Mouse (Mus musculus) hindbrain, postnatal 0 days (tissue): ENCODE data around the gene Idh3b. TPM values are rescaled to one million over a fixed set of nuclear protein-coding genes. Genes with fewer than 3 reads are reported as not detected.

Source experiments
- ATAC-seq: fragments of 200-750 bp; cut with Nextera tagmentation; 2 replicates; pipeline ENCODE4 v1.8.0; 2017; ENCODE audit warnings: mild to moderate bottlenecking, moderate TSS enrichment, moderate library complexity
- DNase-seq: peaks from one replicate; pipeline ENCODE4 v3.0.0-alpha.2; 2015; ENCODE audit warnings: low spot score
- H3K27ac ChIP-seq: fragments of 300-500 bp; sonication (generic); 2 replicates; pipeline ENCODE4 v1.5.1; 2014; ENCODE audit warnings: mild to moderate bottlenecking
- H3K27me3 ChIP-seq: fragments of 300-500 bp; sonication (generic); 2 replicates; pipeline ENCODE4 v1.6.1; 2014; ENCODE audit warnings: low read length, mixed read lengths; ENCODE audit not compliant: insufficient read depth
- H3K36me3 ChIP-seq: fragments of 300-500 bp; sonication (generic); 2 replicates; pipeline ENCODE4 v1.6.1; 2014; ENCODE audit warnings: low read length, mixed read lengths; ENCODE audit not compliant: insufficient read depth
- H3K4me1 ChIP-seq: fragments of 300-500 bp; sonication (generic); 2 replicates; pipeline ENCODE4 v1.6.1; 2014; ENCODE audit warnings: antibody characterized with exemption, low read length, mixed read lengths; ENCODE audit not compliant: insufficient read depth
- H3K4me2 ChIP-seq: fragments of 300-500 bp; sonication (generic); 2 replicates; pipeline ENCODE4 v1.6.1; 2014; ENCODE audit warnings: low read depth, mild to moderate bottlenecking, low read length, moderate library complexity, mixed read lengths
- H3K4me3 ChIP-seq: fragments of 300-500 bp; sonication (generic); 2 replicates; pipeline ENCODE4 v1.5.1; 2014; ENCODE audit warnings: low read length
- H3K9ac ChIP-seq: fragments of 300-500 bp; sonication (generic); replicated peaks from 2 replicates; pipeline ENCODE4 v1.6.1; 2014; ENCODE audit warnings: mild to moderate bottlenecking, low read length, moderate library complexity, mixed read lengths
- H3K9me3 ChIP-seq: fragments of 300-500 bp; sonication (generic); 2 replicates; pipeline ENCODE4 v1.6.1; 2016; ENCODE audit warnings: low read length, mixed read lengths
- CTCF ChIP-seq: IDR thresholded peaks from 2 replicates; pipeline ENCODE4 v1.5.1; 2016; ENCODE audit warnings: antibody characterized with exemption, control low read depth, low read depth
- WGBS: fragments of 180-500 bp; shearing (Covaris S2); extraction: QIAGEN DNeasy Blood & Tissue Kit; methylation state at CpG from one replicate; pipeline ENCODE4 v1.1.7; 2014; 5-methylcytosine and 5-hydroxymethylcytosine counted together
- polyA plus RNA-seq: library from polyadenylated mRNA; unstranded; fragments of >200 nt; fragmentation: Nextera tagmentation; extraction: Ambion mirVana; gene quantifications from 2 replicates; pipeline ENCODE4 v1.2.1, GENCODE M21; 2015
- total RNA-seq: library from RNA; depleted of rRNA; stranded (reverse); fragments of >200 nt; gene quantifications from 2 replicates; pipeline ENCODE4 v1.2.3, GENCODE M21; 2014; rRNA removed

The Idh3b gene
- total and polyA plus RNA-seq, 2 experiments from 2014 or later = 161 to 215 TPM

DNA sequence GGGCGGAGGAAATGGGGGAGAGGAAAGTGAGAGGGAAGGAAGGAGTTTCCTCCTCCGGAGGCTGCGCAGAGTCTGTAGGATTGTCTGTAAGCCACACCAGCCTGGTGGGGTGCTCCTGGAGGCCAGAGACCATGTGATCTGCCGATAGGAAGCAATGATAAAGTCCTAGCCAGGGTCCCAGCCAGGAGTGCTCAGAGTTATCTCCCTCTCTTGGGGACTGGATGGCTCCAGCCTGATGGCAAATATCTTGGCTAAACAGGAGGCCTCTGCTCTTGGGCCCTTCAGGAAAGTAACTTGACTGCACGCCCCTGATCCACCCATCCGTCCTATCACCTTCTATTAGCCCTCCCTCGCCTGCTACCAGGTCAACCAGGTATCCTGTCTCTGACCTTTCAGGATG, 36.1 kb downstream of the Idh3b start:
- Histone ChIP-seq H3K4me1 (no peaks in the 10 kb centered on the region), H3K4me2 (no peak overlapping the region), H3K9ac (no peak overlapping the region), H3K9me3 (no peaks in the 10 kb centered on the region), H3K27me3 (no peaks in the 10 kb centered on the region), H3K4me3 (no peak overlapping the region), H3K27ac (no peak overlapping the region), H3K36me3 (no peaks in the 10 kb centered on the region)
- TF ChIP-seq CTCF = no peak
- no peak for DNase-seq
- WGBS = 85% methylated on average over 7 of the region's 7 CpGs
- no peak for ATAC-seq

DNA sequence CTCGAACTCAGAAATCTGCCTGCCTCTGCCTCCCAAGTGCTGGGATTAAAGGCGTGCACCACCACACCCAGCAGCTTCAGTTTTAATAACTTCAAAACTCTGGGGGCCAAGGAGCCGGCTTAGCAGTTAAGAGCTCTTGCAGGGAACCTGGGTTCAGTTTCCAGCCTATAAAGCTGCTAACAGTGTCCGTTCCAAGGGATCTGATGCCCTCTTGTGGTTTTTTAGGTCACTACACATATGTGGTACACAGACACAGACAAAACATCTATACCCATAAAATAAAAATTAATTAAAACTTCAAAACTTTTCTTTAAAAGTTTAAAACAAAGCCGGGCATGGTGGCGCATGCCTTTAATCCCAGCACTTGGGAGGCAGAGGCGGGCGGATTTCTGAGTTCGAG, 37.4 kb downstream of the Idh3b start:
- Histone ChIP-seq H3K4me2 (no peak overlapping the region), H3K4me3 (no peak overlapping the region), H3K9ac (no peak overlapping the region), H3K36me3 (no peaks in the 10 kb centered on the region), H3K4me1 (no peaks in the 10 kb centered on the region), H3K9me3 (no peaks in the 10 kb centered on the region), H3K27ac (no peak overlapping the region), H3K27me3 (no peaks in the 10 kb centered on the region)
- peak; percentile 61 for TF ChIP-seq CTCF
- DNase-seq (peak; percentile 66), ATAC-seq (0 out of 2 replicates have a peak, but pooled peaks have one; percentile 29)
- 43% methylated on average over 9 of the region's 9 CpGs for WGBS

Other genes with a start within 250 kb of the Idh3b start
- gene Tgm6, start 172.1 kb downstream of the Idh3b start, total RNA-seq = 0.04 and 0.16 TPM in 2 replicates
- gene Tgm6, start 172.1 kb downstream of the Idh3b start, polyA plus RNA-seq = 0.14 TPM in 1 of 2 replicates, not detected in the other
- 306 and 339 TPM in 2 replicates for gene Snrpb, start 105.1 kb downstream of the Idh3b start, total RNA-seq
- gene Snrpb, start 105.1 kb downstream of the Idh3b start, polyA plus RNA-seq = 300 and 302 TPM in 2 replicates
- gene Tmc2, start 89.4 kb downstream of the Idh3b start, total RNA-seq = not detected in 2 replicates
- gene Tmc2, start 89.4 kb downstream of the Idh3b start, polyA plus RNA-seq = not detected in 2 replicates
- gene Nop56, start 10.1 kb downstream of the Idh3b start, total RNA-seq = 109 and 118 TPM in 2 replicates
- 258 and 268 TPM in 2 replicates for gene Nop56, start 10.1 kb downstream of the Idh3b start, polyA plus RNA-seq
- gene Ebf4, start 10.6 kb upstream of the Idh3b start, total RNA-seq = 18.7 and 19.3 TPM in 2 replicates
- 5.4 TPM in 2 replicates for gene Ebf4, start 10.6 kb upstream of the Idh3b start, polyA plus RNA-seq
- gene Cpxm1, start 113.0 kb upstream of the Idh3b start, total RNA-seq = 28.2 and 36.5 TPM in 2 replicates
- 31.9 and 32.9 TPM in 2 replicates for gene Cpxm1, start 113.0 kb upstream of the Idh3b start, polyA plus RNA-seq
- not detected in 2 replicates for gene Gm28372, start 120.7 kb upstream of the Idh3b start, total RNA-seq
- gene Gm28372, start 120.7 kb upstream of the Idh3b start, polyA plus RNA-seq = 0.20 TPM in 2 replicates
- not detected in 2 replicates for gene 1700020A23Rik, start 120.7 kb upstream of the Idh3b start, total RNA-seq
- gene 1700020A23Rik, start 120.7 kb upstream of the Idh3b start, polyA plus RNA-seq = 0.49 TPM in 1 of 2 replicates, not detected in the other
- not detected in 2 replicates for gene Tmem239, start 121.9 kb upstream of the Idh3b start, total RNA-seq
- gene Tmem239, start 121.9 kb upstream of the Idh3b start, polyA plus RNA-seq = not detected in 2 replicates
- 50.4 and 63.3 TPM in 2 replicates for gene Vps16, start 139.8 kb upstream of the Idh3b start, total RNA-seq
- 89.5 and 94.0 TPM in 2 replicates for gene Vps16, start 139.8 kb upstream of the Idh3b start, polyA plus RNA-seq
- 19.5 and 20.4 TPM in 2 replicates for gene Pced1a, start 140.2 kb upstream of the Idh3b start, total RNA-seq
- 10.3 and 10.7 TPM in 2 replicates for gene Pced1a, start 140.2 kb upstream of the Idh3b start, polyA plus RNA-seq
- gene Ptpra, start 165.7 kb upstream of the Idh3b start, total RNA-seq = 96.7 and 105 TPM in 2 replicates
- 143 and 145 TPM in 2 replicates for gene Ptpra, start 165.7 kb upstream of the Idh3b start, polyA plus RNA-seq